Comparison of ENCODE assay signal across 25 mouse cellular contexts in genomic region chr8:94395851-94396540, GRCm38 (mm10). TPM values are rescaled to one million over a fixed set of nuclear protein-coding genes. Genes with fewer than 3 reads are reported as not detected.
DNase-seq lines count a peak whose midpoint lies in the region; ATAC-seq and TF ChIP-seq lines count a peak whose summit lies in the region.
"Had no signal": no experiment of that assay in that cellular context is flagged by ENCODE, and none has a peak within 500 bp of the region (broad histone marks: within the 10 kb centered on the region; RNA-seq: fewer than 3 reads in every experiment).

No protein-coding gene starts in this region.

- peaks cover 44% of the 10 kb centered on the region for H3K36me3 ChIP-seq in hindbrain, postnatal 0 days (ENCODE audit: insufficient read depth, low read length)
- peaks cover 57% of the 10 kb centered on the region for H3K36me3 ChIP-seq in hindbrain, embryonic 14.5 days (replicated peaks; ENCODE audit: control insufficient read depth, insufficient read depth)
- H3K36me3 ChIP-seq in liver, postnatal 0 days (replicated peaks; ENCODE audit: insufficient read depth, low read length) = peaks cover 58% of the 10 kb centered on the region
- H3K36me3 ChIP-seq in MEL (ENCODE audit: control insufficient read depth in 1 of 2, insufficient read depth in 2 of 2, low read length in 2 of 2) = peaks cover 0 to 18% of the 10 kb centered on the region in 2 experiments; a peak in 1 of 4 replicates

- TF ChIP-seq CTCF in hindbrain, postnatal 0 days (IDR thresholded peaks at IDR 0.05; ENCODE audit: low read depth) = no peak
- no peak for TF ChIP-seq CTCF in liver, postnatal 0 days (IDR thresholded peaks at IDR 0.05; ENCODE audit: low read depth)
- no peak for TF ChIP-seq CTCF in MEL (IDR thresholded peaks at IDR 0.05 in 2 of 3, conservative IDR thresholded peaks at IDR 0.05 in 1 of 3; ENCODE audit: control insufficient read depth in 1 of 3, insufficient read depth in 1 of 3, low read depth in 2 of 3, low read length in 3 of 3, poor library complexity in 1 of 3, severe bottlenecking in 1 of 3)

- H3K9me3 ChIP-seq in hindbrain, postnatal 0 days (ENCODE audit: low read length) = no peaks in the 10 kb centered on the region
- no peaks in the 10 kb centered on the region for H3K9me3 ChIP-seq in hindbrain, embryonic 14.5 days (ENCODE audit: control insufficient read depth, low read length)
- H3K9me3 ChIP-seq in liver, postnatal 0 days (ENCODE audit: low read length) = no peaks in the 10 kb centered on the region
- H3K9me3 ChIP-seq in MEL (replicated peaks; ENCODE audit: insufficient read depth, low read length) = no peaks in the 10 kb centered on the region
- H3K9me3 ChIP-seq: forebrain, embryonic 10.5 days; heart, embryonic 12.5 days; heart, embryonic 15.5 days; hindbrain, embryonic 10.5 days; hindbrain, embryonic 13.5 days had no signal

- peak overlapping the region; percentile 26; the same call in 1 of the 2 replicates for H3K27ac ChIP-seq in hindbrain, postnatal 0 days
- H3K27ac ChIP-seq in hindbrain, embryonic 14.5 days = no peak overlapping the region
- 0 out of 2 replicates have a peak overlapping the region, but pooled peaks have one; percentile 4 for H3K27ac ChIP-seq in liver, postnatal 0 days (ENCODE audit: low read depth)
- no peak overlapping the region for H3K27ac ChIP-seq in MEL (ENCODE audit: control insufficient read depth, low read depth, low read length)
- H3K27ac ChIP-seq: forebrain, embryonic 10.5 days; gastrocnemius, adult 2 months; heart, embryonic 15.5 days; hindbrain, embryonic 10.5 days; hindbrain, embryonic 13.5 days had no signal

- no peaks in the 10 kb centered on the region for H3K79me2 ChIP-seq in MEL (ENCODE audit: control insufficient read depth, insufficient read depth, low read length, poor library complexity)

- H3K9ac ChIP-seq in hindbrain, postnatal 0 days (replicated peaks; ENCODE audit: low read length) = no peak overlapping the region
- H3K9ac ChIP-seq in hindbrain, embryonic 14.5 days = no peak overlapping the region
- no peak overlapping the region for H3K9ac ChIP-seq in liver, postnatal 0 days (replicated peaks)
- H3K9ac ChIP-seq in MEL (ENCODE audit: control insufficient read depth, low read depth, low read length, poor library complexity, severe bottlenecking) = no peak overlapping the region
- H3K9ac ChIP-seq: forebrain, postnatal 0 days; heart, embryonic 12.5 days; heart, embryonic 15.5 days; hindbrain, embryonic 13.5 days had no signal

- intact Hi-C loops in gastrocnemius, postnatal 14 days (cut with DNase I; ENCODE audit: low total_unique reads) = loop anchor here (5.0 kb wide), 1 partner anchor 54 kb away; no protein-coding TSS in a partner anchor

- ATAC-seq in hindbrain, postnatal 0 days = no peak
- no peak for ATAC-seq in hindbrain, embryonic 14.5 days (ENCODE audit: low FRiP score)
- ATAC-seq in liver, postnatal 0 days = peak; percentile 6
- ATAC-seq: forebrain, embryonic 14.5 days; forebrain, postnatal 0 days; Patski had no signal

- H3K4me3 ChIP-seq in hindbrain, postnatal 0 days (ENCODE audit: low read length) = no peak overlapping the region
- H3K4me3 ChIP-seq in hindbrain, embryonic 14.5 days (replicated peaks; ENCODE audit: low read length) = no peak overlapping the region
- no peak overlapping the region for H3K4me3 ChIP-seq in liver, postnatal 0 days (ENCODE audit: low read depth, low read length)
- H3K4me3 ChIP-seq in MEL (ENCODE audit: control insufficient read depth in 1 of 2, insufficient read depth in 1 of 2, low read depth in 2 of 2, low read length in 2 of 2) = no peak overlapping the region
- H3K4me3 ChIP-seq: forebrain, embryonic 10.5 days; gastrocnemius, adult 2 months; heart, embryonic 12.5 days; heart, embryonic 15.5 days; hindbrain, embryonic 10.5 days; hindbrain, embryonic 13.5 days had no signal

- DNase-seq in hindbrain, postnatal 0 days (ENCODE audit: low spot score) = no peak
- no peak for DNase-seq in hindbrain, embryonic 14.5 days (ENCODE audit: low spot score)
- DNase-seq in liver, postnatal 0 days = no peak
- DNase-seq in liver (no peak), MEL (ENCODE audit: low read depth, low spot score) (no peak)
- DNase-seq in gastrocnemius, postnatal 14 days = no peak
- DNase-seq: adrenal gland, postnatal 10 days; adrenal gland, postnatal 36 days; B cell, adult 2 months; cerebellum, adult 18-20 months; cerebellum, adult 9-10 months; cerebellum, postnatal 14 days; forebrain, postnatal 0 days; gastrocnemius, adult 2 months; gastrocnemius, postnatal 25 days; heart, adult 18-20 months; heart, postnatal 10 days; heart, postnatal 36 days had no signal

- no peaks in the 10 kb centered on the region for H3K27me3 ChIP-seq in hindbrain, postnatal 0 days (ENCODE audit: insufficient read depth, low read length)
- H3K27me3 ChIP-seq in hindbrain, embryonic 14.5 days (ENCODE audit: control insufficient read depth, insufficient read depth, low read length) = no peaks in the 10 kb centered on the region
- H3K27me3 ChIP-seq in liver, postnatal 0 days (ENCODE audit: insufficient read depth, low read length) = no peaks in the 10 kb centered on the region
- no peaks in the 10 kb centered on the region for H3K27me3 ChIP-seq in MEL (ENCODE audit: control insufficient read depth in 1 of 2, insufficient read depth in 2 of 2, low read length in 2 of 2)
- H3K27me3 ChIP-seq: heart, embryonic 12.5 days; heart, embryonic 15.5 days; hindbrain, embryonic 13.5 days; Patski had no signal

- no peak overlapping the region for H3K4me2 ChIP-seq in hindbrain, postnatal 0 days (ENCODE audit: low read depth, low read length)
- no peak overlapping the region for H3K4me2 ChIP-seq in hindbrain, embryonic 14.5 days (replicated peaks)
- no peak overlapping the region for H3K4me2 ChIP-seq in liver, postnatal 0 days (ENCODE audit: low read depth, low read length)
- H3K4me2 ChIP-seq: heart, embryonic 12.5 days; heart, embryonic 15.5 days; hindbrain, embryonic 13.5 days had no signal

- no peak for TF ChIP-seq RAD21 in MEL (IDR thresholded peaks at IDR 0.05; ENCODE audit: low read depth, low read length)

- no peak; a peak in 1 of 4 replicates for TF ChIP-seq POLR2A in MEL (IDR thresholded peaks at IDR 0.05; ENCODE audit: control insufficient read depth in 1 of 2, insufficient read depth in 1 of 2, low read depth in 1 of 2, low read length in 2 of 2, poor library complexity in 1 of 2)

- H3K4me1 ChIP-seq in hindbrain, postnatal 0 days (ENCODE audit: insufficient read depth, low read length) = no peaks in the 10 kb centered on the region
- no peaks in the 10 kb centered on the region for H3K4me1 ChIP-seq in hindbrain, embryonic 14.5 days (replicated peaks; ENCODE audit: control insufficient read depth, insufficient read depth, low read length)
- H3K4me1 ChIP-seq in liver, postnatal 0 days (ENCODE audit: insufficient read depth) = peaks cover 2% of the 10 kb centered on the region; the same call in 1 of the 2 replicates
- H3K4me1 ChIP-seq in MEL (ENCODE audit: control insufficient read depth in 1 of 2, insufficient read depth in 2 of 2, low read length in 2 of 2) = no peaks in the 10 kb centered on the region
- H3K4me1 ChIP-seq: forebrain, embryonic 10.5 days; hindbrain, embryonic 10.5 days; hindbrain, embryonic 13.5 days had no signal

- WGBS in hindbrain, postnatal 0 days = 92% methylated on average over 6 of the region's 6 CpGs
- 93% methylated on average over 6 of the region's 6 CpGs for WGBS in hindbrain, embryonic 14.5 days
- 83% methylated on average over 6 of the region's 6 CpGs for WGBS in liver, postnatal 0 days (ENCODE audit: insufficient replicate concordance)

- no peak for TF ChIP-seq EP300 in liver, postnatal 0 days (IDR thresholded peaks at IDR 0.05; ENCODE audit: low read depth)
- TF ChIP-seq EP300 in MEL (IDR thresholded peaks at IDR 0.05; ENCODE audit: low read depth in 1 of 2, low read length in 2 of 2) = no peak

TF ChIP-seq in MEL, 35 proteins besides CTCF, POLR2A, EP300 and RAD21:
- TF ChIP-seq MXI1 (IDR thresholded peaks at IDR 0.05; ENCODE audit: low read depth, low read length) = no peak
- TF ChIP-seq ETS1 (IDR thresholded peaks at IDR 0.05; ENCODE audit: low read depth, low read length) = no peak
- peak; percentile 91 for TF ChIP-seq POLR2AphosphoS2 (IDR thresholded peaks at IDR 0.05; ENCODE audit: low read length)

RNA-seq across cellular contexts. Expression of gene Herpud1, which starts 9.8 kb away (rescaled TPM):
- total RNA-seq in hindbrain, postnatal 0 days (2014; rRNA removed) = 87.1 and 87.9 TPM in 2 replicates
- 65.2 and 65.6 TPM in 2 replicates for polyA plus RNA-seq in hindbrain, postnatal 0 days (2015; fragmentation: Nextera tagmentation; extraction: Ambion mirVana)
- polyA plus RNA-seq in hindbrain, embryonic 14.5 days (2014; fragmentation: Nextera tagmentation; extraction: Ambion mirVana) = 66.6 and 79.8 TPM in 2 replicates
- polyA plus RNA-seq in liver, postnatal 0 days (2015; fragmentation: Nextera tagmentation; extraction: Ambion mirVana) = 250 and 269 TPM in 2 replicates
- 66.9 and 90.6 TPM in 2 replicates for total RNA-seq in MEL (2012; rRNA removed)
- polyA plus RNA-seq in MEL (2012; ENCODE audit: insufficient read depth in 1 of 2, insufficient read length in 2 of 2, low read depth in 1 of 2, low replicate concordance in 2 of 2, missing spikeins in 1 of 2) = 10 to 100 TPM in 1 of 2 experiments, not detected in 1; 66.1 TPM
- 10 to 100 TPM; 55.1 to 75.2 TPM for total RNA-seq in gastrocnemius, postnatal 14 days (2021)

RNA-seq across cellular contexts. Expression of gene Nlrc5, which starts 38.2 kb away (rescaled TPM):
- 0.83 and 0.89 TPM in 2 replicates for total RNA-seq in hindbrain, postnatal 0 days (2014; rRNA removed)
- 0.38 and 0.83 TPM in 2 replicates for polyA plus RNA-seq in hindbrain, postnatal 0 days (2015; fragmentation: Nextera tagmentation; extraction: Ambion mirVana)
- 0.22 and 0.31 TPM in 2 replicates for polyA plus RNA-seq in hindbrain, embryonic 14.5 days (2014; fragmentation: Nextera tagmentation; extraction: Ambion mirVana)
- polyA plus RNA-seq in liver, postnatal 0 days (2015; fragmentation: Nextera tagmentation; extraction: Ambion mirVana) = 0.82 and 1.3 TPM in 2 replicates
- 0.03 TPM in 1 of 2 replicates, not detected in the other for total RNA-seq in MEL (2012; rRNA removed)
- under 1 TPM in 1 of 2 experiments, not detected in 1; 0.03 TPM for polyA plus RNA-seq in MEL (2012; ENCODE audit: insufficient read depth in 1 of 2, insufficient read length in 2 of 2, low read depth in 1 of 2, low replicate concordance in 2 of 2, missing spikeins in 1 of 2)
- under 1 TPM; 0.13 to 0.41 TPM for total RNA-seq in gastrocnemius, postnatal 14 days (2021)

Comparison
In these comparisons a context has a peak if more than half of its experiments do, and no peak if none do; other contexts are left out.
1. H3K27ac ChIP-seq: peak in hindbrain, postnatal 0 days (single experiment) and liver, postnatal 0 days (single experiment); none in hindbrain, embryonic 14.5 days (single experiment) and MEL (single experiment).